Mouse (Mus musculus): ENCODE data around the gene Unc80.

DNA sequence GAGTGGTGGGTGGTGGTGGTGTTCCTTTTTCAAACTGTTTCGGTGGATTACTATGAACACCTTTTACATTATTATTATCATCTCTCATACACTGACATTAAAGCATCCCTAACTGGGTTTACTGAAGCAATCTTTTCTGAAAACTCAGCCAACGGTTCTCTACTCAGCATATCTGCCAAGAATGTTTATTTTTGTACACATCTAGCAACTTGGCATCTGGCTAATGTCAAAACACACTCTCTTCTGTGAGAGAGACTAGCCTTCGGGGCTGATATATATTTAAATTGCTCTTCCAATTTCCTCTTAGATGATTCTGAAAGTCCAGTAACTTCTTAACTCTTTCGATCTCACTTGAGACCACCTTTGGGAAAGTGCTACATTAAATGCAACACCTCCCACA lies 7.3 kb upstream of the Unc80 start:
- no peak for TF ChIP-seq ZNF384 (IDR thresholded peaks at IDR 0.05; ENCODE audit: low read depth, low read length)
- TF ChIP-seq CHD2 (IDR thresholded peaks at IDR 0.05; ENCODE audit: low read depth, low read length), result no peak
- no peak for TF ChIP-seq ZC3H11A (IDR thresholded peaks at IDR 0.05; ENCODE audit: borderline replicate concordance, low read depth, low read length)
